Mouse (Mus musculus) erythroblast, embryonic 14.5 days (primary cell): Measurements from ENCODE around the gene Tspan10.

Experiments used
- GATA1 ChIP-seq: IDR thresholded peaks from 2 replicates; pipeline ENCODE4 v1.6.1; 2012; ENCODE audit warnings: low read length, inconsistent platforms, mixed read lengths
- TAL1 ChIP-seq: IDR thresholded peaks from 3 replicates; pipeline ENCODE4 v1.6.1; 2012; ENCODE audit warnings: low read length, inconsistent platforms, mixed read lengths

DNA sequence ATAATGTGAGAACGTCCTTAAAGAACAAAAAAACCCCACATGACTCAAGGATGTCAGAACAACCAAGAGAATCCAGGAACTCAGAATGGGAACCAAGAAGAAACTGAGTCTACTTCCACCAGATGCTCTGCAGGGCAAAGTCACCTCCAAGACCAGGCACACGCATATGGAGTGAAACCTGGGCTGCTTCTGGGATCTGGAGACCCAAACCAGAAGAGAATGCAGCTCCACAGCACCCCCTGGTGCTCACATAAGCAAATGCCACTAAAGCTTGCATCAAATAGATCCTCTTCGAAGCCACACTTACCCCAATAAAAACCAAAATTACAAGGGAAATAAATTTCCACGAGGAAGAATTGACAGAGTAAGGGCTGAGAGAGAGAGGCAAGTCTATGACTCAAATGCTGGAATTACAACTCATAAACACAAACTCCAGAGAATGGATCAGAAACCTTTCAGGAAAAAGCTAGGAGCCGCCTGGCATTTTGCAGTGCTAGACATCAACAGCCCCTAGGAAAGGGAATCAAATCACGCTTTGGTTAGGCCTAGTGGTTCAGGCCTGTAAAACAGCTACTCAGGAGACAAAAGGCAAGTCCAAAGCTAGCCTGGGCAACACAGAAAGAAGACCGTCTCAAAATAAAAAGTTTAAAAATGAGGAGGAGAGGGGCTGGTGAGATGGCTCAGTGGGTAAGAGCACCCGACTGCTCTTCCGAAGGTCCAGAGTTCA is 18.7 kb upstream of the Tspan10 start:
- TF ChIP-seq GATA1 (no peak), TAL1 (no peak)
